Mouse (Mus musculus): ENCODE data around the gene Sys1. TPM values are rescaled to one million over a fixed set of nuclear protein-coding genes. Genes with fewer than 3 reads are reported as not detected.

The Sys1 gene
- polyA plus RNA-seq, 1 experiment from 2014 or later, result 83.1 TPM

DNA sequence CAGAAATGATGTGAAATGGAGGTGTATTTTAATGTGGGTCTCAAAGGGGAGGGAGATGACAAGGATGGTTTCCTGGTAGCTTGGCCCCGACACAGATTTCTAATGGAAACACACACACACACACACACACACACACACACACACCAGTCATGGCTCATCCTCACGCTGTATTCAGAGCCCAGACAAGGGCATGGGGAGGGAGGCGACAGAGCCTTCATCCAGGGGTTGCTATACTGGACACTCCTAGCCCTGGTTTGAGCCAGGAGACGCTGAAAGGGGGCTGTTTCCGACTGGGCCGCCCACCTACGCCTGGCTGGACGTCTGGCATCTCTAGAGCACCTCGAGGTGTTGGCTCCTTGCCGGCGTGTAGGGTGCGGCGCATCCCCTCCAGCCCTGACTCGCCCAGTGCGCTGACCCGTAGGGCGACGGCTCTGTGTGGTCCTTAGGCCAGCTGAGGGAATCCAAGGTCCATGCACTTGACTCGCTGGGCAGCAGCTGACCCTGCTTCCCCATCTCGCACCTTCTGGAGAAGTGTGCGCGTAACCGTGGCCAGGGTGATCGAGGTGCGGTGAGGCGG is 29.0 kb downstream of the Sys1 start, which contains the start of gene Dbndd2:
Gene Dbndd2, plus strand, starts transcription at position 426 of the 577 bp plus-strand sequence.
- Histone ChIP-seq H3K9me3 (replicated peaks; ENCODE audit: low read length) (no peaks in the 10 kb centered on the region), H3K27me3 (ENCODE audit: insufficient read depth, low read length) (no peaks in the 10 kb centered on the region), H3K4me3 (replicated peaks; ENCODE audit: low read depth, low read length) (peak within 1 kb of the TSS; percentile 88), H3K4me2 (ENCODE audit: low read length) (peak within 1 kb of the TSS; percentile 99), H3K36me3 (ENCODE audit: insufficient read depth, low read length) (0 out of 2 replicates have a peak, but pooled peaks cover 4% of the 10 kb centered on the region), H3K4me1 (replicated peaks; ENCODE audit: insufficient read depth, low read length) (0 out of 2 replicates have a peak, but pooled peaks cover 5% of the 10 kb centered on the region), H3K9ac (ENCODE audit: low read depth, low read length) (peak within 1 kb of the TSS; percentile 81), H3K27ac (peak within 1 kb of the TSS; percentile 71)
- ATAC-seq (replicated peaks; ENCODE audit: low FRiP score, low read depth) (peak; percentile 85), DNase-seq (ENCODE audit: low spot score) (peak; percentile 50)
- under 1% methylated on average over 26 of the region's 26 CpGs for WGBS
- no peak for TF ChIP-seq CTCF (IDR thresholded peaks at IDR 0.05; ENCODE audit: low read depth)

DNA sequence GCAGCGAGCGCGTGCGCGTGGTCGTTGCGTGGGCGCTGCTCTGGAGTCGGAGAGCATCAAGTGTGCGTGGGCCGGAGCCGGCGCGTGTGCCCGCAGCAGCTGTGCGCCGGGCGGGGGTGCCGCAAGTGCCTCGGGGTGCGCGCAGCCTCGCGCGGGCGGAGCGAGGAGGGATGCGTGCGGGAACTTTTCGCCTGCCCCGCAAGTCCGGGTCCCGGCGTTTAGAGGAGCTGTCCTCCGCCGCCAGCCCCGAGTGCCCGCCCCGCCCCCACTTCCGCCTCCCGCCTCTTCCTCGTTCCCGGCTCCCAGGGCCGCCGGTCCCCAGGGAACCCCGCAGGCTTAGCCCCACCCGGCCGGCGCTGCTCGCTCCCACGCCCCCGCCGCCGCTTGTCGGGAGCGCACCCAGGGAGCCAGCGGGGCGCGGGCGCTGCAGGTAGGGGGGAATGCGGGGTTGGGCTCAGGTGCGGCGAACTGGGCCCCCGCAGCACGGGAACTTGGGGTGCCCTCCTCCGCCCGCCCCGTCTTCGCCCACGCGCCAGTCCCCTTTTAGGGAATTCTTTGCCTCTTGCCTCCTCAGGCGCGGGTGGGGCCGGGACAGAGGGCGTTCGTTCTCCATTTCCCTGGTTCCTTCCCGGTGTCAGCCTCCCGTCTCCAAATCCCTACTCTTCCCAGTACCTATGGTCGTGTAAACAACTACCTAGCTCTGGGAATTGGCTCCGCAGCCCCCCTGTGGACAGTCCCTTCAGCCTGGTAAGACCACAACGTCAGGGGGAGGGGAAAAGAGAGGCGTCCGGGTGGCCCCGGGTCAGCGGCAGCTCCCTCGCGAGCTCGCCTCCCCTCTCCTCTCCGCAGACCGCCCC is 29.7 kb downstream of the Sys1 start:
- Histone ChIP-seq H3K9me3 (replicated peaks; ENCODE audit: low read length) (no peaks in the 10 kb centered on the region), H3K36me3 (ENCODE audit: insufficient read depth, low read length) (0 out of 2 replicates have a peak, but pooled peaks cover 4% of the 10 kb centered on the region), H3K27ac (peak overlapping the region; percentile 71), H3K4me1 (replicated peaks; ENCODE audit: insufficient read depth, low read length) (0 out of 2 replicates have a peak, but pooled peaks cover 5% of the 10 kb centered on the region), H3K4me3 (replicated peaks; ENCODE audit: low read depth, low read length) (peak overlapping the region; percentile 88), H3K27me3 (ENCODE audit: insufficient read depth, low read length) (no peaks in the 10 kb centered on the region), H3K4me2 (ENCODE audit: low read length) (peak overlapping the region; percentile 99), H3K9ac (ENCODE audit: low read depth, low read length) (peak overlapping the region; percentile 81)
- peak; percentile 22; the same call in 1 of the 2 replicates for TF ChIP-seq CTCF (IDR thresholded peaks at IDR 0.05; ENCODE audit: low read depth)
- ATAC-seq (replicated peaks; ENCODE audit: low FRiP score, low read depth), result peak; percentile 59
- peak; percentile 72 for DNase-seq (ENCODE audit: low spot score)
- under 1% methylated on average over 58 of the region's 90 CpGs for WGBS

DNA sequence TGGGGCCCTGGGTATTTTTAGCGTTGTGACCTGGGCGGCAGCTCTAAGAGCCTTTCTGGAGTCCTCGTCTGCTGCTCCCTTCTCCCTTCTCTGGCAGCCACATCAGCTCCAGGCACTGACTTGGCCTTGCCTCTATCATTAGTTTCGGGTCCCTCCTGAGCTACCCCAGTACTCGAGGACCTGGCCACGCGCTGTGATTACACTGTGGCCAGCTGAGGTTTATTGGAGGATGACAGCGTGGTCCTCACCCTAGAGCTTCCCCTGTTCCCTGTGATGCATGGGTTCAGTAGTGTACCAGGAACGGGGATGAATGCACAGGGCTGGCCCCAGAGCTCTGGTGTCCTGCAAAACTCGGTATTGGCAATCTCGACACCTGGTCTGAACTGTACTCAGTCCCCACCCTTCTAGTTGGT is 30.4 kb downstream of the Sys1 start:
- Histone ChIP-seq H3K27ac (peak overlapping the region; percentile 71; the same call in 1 of the 2 replicates), H3K36me3 (ENCODE audit: insufficient read depth, low read length) (0 out of 2 replicates have a peak, but pooled peaks cover 4% of the 10 kb centered on the region), H3K4me1 (replicated peaks; ENCODE audit: insufficient read depth, low read length) (0 out of 2 replicates have a peak, but pooled peaks cover 5% of the 10 kb centered on the region), H3K9ac (ENCODE audit: low read depth, low read length) (peak overlapping the region; percentile 81), H3K4me3 (replicated peaks; ENCODE audit: low read depth, low read length) (peak overlapping the region; percentile 88), H3K27me3 (ENCODE audit: insufficient read depth, low read length) (no peaks in the 10 kb centered on the region), H3K4me2 (ENCODE audit: low read length) (peak overlapping the region; percentile 99), H3K9me3 (replicated peaks; ENCODE audit: low read length) (no peaks in the 10 kb centered on the region)
- DNase-seq (ENCODE audit: low spot score), result no peak
- 12% methylated on average over 11 of the region's 11 CpGs for WGBS
- TF ChIP-seq CTCF (IDR thresholded peaks at IDR 0.05; ENCODE audit: low read depth), result no peak
- ATAC-seq (replicated peaks; ENCODE audit: low FRiP score, low read depth), result no peak; the same call in 1 of the 2 replicates

DNA sequence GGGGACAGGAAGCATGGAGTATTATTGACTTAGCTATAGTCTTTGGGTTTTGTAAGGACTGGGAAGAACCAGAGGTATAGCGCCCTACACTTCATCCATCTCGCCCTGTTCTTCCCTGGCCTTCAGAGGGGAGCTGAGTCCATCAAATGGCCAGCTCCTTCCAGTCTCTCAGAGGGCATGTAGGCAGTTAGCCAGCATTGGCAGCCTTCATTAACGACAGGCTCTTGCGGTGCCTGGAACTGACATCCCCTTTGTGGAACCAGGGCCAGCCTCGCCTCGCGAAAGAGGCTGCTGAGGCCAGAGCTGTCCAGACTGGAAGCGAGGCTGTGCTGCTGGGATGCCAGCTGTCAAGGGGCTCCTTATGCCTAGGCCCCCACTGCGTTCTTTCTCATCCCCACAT is 31.0 kb downstream of the Sys1 start:
- no peak overlapping the region for H3K9ac ChIP-seq (ENCODE audit: low read depth, low read length)
- WGBS, result 78% methylated on average over 9 of the region's 9 CpGs
- no peaks in the 10 kb centered on the region for H3K27me3 ChIP-seq (ENCODE audit: insufficient read depth, low read length)
- 0 out of 2 replicates have a peak, but pooled peaks cover 4% of the 10 kb centered on the region for H3K36me3 ChIP-seq (ENCODE audit: insufficient read depth, low read length)
- TF ChIP-seq CTCF (IDR thresholded peaks at IDR 0.05; ENCODE audit: low read depth), result no peak
- no peak for ATAC-seq (replicated peaks; ENCODE audit: low FRiP score, low read depth)
- no peak overlapping the region for H3K27ac ChIP-seq
- DNase-seq (ENCODE audit: low spot score), result no peak
- H3K4me3 ChIP-seq (replicated peaks; ENCODE audit: low read depth, low read length), result no peak overlapping the region
- no peak overlapping the region for H3K4me2 ChIP-seq (ENCODE audit: low read length)
- 0 out of 2 replicates have a peak, but pooled peaks cover 5% of the 10 kb centered on the region for H3K4me1 ChIP-seq (replicated peaks; ENCODE audit: insufficient read depth, low read length)
- no peaks in the 10 kb centered on the region for H3K9me3 ChIP-seq (replicated peaks; ENCODE audit: low read length)

DNA sequence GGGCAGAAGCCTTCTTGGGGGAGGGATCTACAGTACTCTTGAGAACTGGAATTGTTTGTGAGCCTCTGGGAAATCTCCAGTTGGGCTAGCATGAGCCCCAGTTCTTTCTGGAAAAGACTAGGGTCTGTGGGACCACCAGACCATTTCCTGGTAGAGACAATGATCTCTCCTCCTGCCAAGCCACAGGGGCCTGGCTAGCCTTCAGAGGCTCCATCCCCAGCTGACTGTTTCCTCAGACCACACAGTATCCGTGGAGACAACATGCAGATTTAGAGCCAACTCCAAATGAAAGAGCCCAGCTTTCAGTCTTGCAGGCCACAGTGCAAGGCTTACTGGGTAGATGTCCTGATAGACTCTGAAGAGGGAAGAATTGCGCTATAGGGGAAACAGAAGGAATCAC is 37.4 kb downstream of the Sys1 start:
- ATAC-seq (replicated peaks; ENCODE audit: low FRiP score, low read depth) (no peak), DNase-seq (ENCODE audit: low spot score) (no peak)
- no peaks in the 10 kb centered on the region for H3K27me3 ChIP-seq (ENCODE audit: insufficient read depth, low read length)
- H3K9ac ChIP-seq (ENCODE audit: low read depth, low read length), result no peak overlapping the region
- no peak for TF ChIP-seq CTCF (IDR thresholded peaks at IDR 0.05; ENCODE audit: low read depth)
- no peak overlapping the region for H3K4me2 ChIP-seq (ENCODE audit: low read length)
- peaks cover 6% of the 10 kb centered on the region for H3K4me1 ChIP-seq (replicated peaks; ENCODE audit: insufficient read depth, low read length)
- H3K27ac ChIP-seq, result no peak overlapping the region
- no peaks in the 10 kb centered on the region for H3K9me3 ChIP-seq (replicated peaks; ENCODE audit: low read length)
- no peak overlapping the region for H3K4me3 ChIP-seq (replicated peaks; ENCODE audit: low read depth, low read length)
- WGBS, result 48% methylated on average over 2 of the region's 2 CpGs
- H3K36me3 ChIP-seq (ENCODE audit: insufficient read depth, low read length), result 0 out of 2 replicates have a peak, but pooled peaks cover 4% of the 10 kb centered on the region

DNA sequence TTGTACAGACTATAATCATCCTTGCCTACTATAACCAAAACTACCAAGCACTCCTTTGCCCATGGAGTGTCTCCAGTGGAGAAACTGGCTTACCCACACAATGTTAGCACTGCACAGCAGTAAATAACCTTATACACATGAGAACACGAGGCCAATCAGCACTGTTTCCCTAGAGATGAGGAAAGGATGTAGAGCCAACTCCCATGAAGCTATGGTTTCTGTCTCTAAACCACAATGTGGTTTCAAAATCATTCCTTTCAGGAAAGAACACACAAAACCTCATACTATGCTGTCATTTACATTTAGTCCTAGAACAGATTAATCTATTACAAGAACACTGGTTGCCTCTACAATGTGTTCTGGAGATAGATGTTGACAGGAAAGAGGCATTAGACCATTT is 39.6 kb downstream of the Sys1 start:
- H3K27ac ChIP-seq, result no peak overlapping the region
- H3K4me1 ChIP-seq (replicated peaks; ENCODE audit: insufficient read depth, low read length), result peaks cover 6% of the 10 kb centered on the region
- TF ChIP-seq CTCF (IDR thresholded peaks at IDR 0.05; ENCODE audit: low read depth), result no peak
- DNase-seq (ENCODE audit: low spot score), result no peak
- no peaks in the 10 kb centered on the region for H3K9me3 ChIP-seq (replicated peaks; ENCODE audit: low read length)
- H3K27me3 ChIP-seq (ENCODE audit: insufficient read depth, low read length), result no peaks in the 10 kb centered on the region
- H3K4me3 ChIP-seq (replicated peaks; ENCODE audit: low read depth, low read length), result no peak overlapping the region
- no peak for ATAC-seq (replicated peaks; ENCODE audit: low FRiP score, low read depth)
- H3K9ac ChIP-seq (ENCODE audit: low read depth, low read length), result no peak overlapping the region
- peak overlapping the region; percentile 98; the same call in 1 of the 2 replicates for H3K4me2 ChIP-seq (ENCODE audit: low read length)
- H3K36me3 ChIP-seq (ENCODE audit: insufficient read depth, low read length), result peaks cover 15% of the 10 kb centered on the region; the same call in 1 of the 2 replicates
- 62% methylated on average over 1 of the region's 1 CpGs for WGBS
